Mouse (Mus musculus): ENCODE results near the gene Tanc2.
A peak's percentile ranks its signal among the peaks of the same experiment; 100 is the strongest.

The Tanc2 gene

GRCm38 (mm10) chr11:105648026-105648425 lies 58.2 kb downstream of the Tanc2 start:
- DNase-seq (ENCODE audit: low spot score): no peak

GRCm38 (mm10) chr11:105654616-105655015 lies 64.8 kb downstream of the Tanc2 start:
- DNase-seq (ENCODE audit: low spot score): no peak

- no peak for DNase-seq (ENCODE audit: low spot score)
Observed at GRCm38 (mm10) chr11:105655335-105655734, 65.5 kb downstream of the Tanc2 start.

GRCm38 (mm10) chr11:105667879-105668278 lies 78.1 kb downstream of the Tanc2 start:
- DNase-seq (ENCODE audit: low spot score): no peak

DNA sequence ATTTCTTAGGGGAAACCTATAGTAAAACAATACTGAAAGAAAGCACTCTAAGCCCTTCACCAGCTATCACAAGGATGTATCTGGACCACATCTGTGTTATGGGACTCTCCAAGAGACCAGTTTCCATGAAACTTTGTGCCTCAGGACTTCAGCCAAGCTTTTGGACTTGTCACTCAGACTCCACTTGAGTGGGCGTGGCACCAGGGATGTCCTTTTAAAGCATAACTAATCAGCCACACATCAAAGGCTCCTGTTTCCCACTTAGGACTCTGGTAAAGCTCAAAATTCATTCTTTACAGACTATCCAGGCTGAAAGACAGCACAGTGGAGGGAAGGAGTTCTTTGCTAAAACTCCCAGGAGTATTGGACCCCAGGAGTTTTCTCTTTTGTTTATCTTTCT lies 89.2 kb downstream of the Tanc2 start:
- DNase-seq (ENCODE audit: low spot score): no peak

DNA sequence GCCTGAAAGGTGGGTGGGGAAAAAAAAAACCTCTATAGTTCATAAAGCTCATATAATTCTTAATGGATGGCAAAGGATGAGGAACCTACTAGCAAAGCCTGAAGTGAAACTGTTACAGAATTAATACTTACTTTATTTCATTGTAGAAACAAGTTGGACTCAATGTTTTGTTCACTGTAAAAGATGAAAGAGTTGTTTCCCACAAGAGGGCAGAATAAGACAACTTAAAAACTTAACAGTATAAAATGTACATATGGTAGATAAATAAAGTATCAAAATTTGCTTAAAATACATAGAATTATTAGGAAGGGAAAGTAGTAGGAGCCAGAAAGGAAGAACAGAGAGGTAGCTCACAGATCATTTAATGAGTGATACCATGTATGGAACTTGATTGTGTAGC lies 95.0 kb downstream of the Tanc2 start:
- DNase-seq (ENCODE audit: low spot score): no peak

DNA sequence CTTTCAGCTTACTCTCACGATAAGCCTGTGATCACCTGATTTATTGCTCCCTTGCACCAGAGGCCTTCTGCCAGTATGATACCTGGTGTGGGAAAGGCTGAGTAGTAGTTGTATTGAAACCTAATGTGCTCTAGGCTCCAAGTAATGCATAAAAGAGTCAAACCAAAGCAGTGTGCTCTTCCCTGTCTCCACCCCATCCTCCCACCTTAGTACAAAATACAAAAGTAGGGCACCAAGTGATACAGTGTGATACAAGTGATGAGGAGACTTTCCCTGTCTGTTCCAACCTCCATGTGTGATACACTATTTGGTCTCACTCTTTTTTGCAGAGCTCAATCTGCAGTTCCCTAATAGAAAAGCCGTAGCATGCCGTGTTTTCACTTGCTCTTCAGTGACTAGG lies 110.7 kb downstream of the Tanc2 start:
- DNase-seq (ENCODE audit: low spot score): no peak

DNA sequence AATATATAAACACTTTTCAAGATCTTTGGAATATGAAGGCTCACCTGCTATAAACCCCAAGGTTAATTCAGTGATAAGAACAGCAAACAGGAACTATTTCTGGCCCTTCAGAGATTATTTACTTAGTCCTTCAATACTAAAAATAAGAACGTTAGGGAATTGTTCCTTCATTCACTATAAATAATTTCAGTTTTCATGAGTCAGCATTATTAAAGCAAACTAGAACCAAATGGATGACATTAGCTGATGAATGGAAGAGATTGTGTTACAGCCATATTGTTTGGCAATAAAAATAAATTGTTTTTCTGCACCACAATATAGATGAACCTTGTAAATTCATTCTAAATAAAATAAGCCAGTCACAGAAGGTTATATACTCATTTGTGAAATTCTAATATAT lies 129.9 kb downstream of the Tanc2 start:
- DNase-seq (ENCODE audit: low spot score): no peak

GRCm38 (mm10) chr11:105731541-105731940 lies 141.8 kb downstream of the Tanc2 start:
- no peak for DNase-seq (ENCODE audit: low spot score)

- no peak for DNase-seq (ENCODE audit: low spot score)
Observed at GRCm38 (mm10) chr11:105731989-105732531, 142.3 kb downstream of the Tanc2 start.

GRCm38 (mm10) chr11:105743171-105743570 lies 153.4 kb downstream of the Tanc2 start:
- no peak for DNase-seq (ENCODE audit: low spot score)

- peak; percentile 35 for DNase-seq (ENCODE audit: low spot score)
Observed at GRCm38 (mm10) chr11:105749297-105750071, 159.7 kb downstream of the Tanc2 start.

GRCm38 (mm10) chr11:105758561-105759203 lies 168.9 kb downstream of the Tanc2 start:
- no peak for DNase-seq (ENCODE audit: low spot score)

DNA sequence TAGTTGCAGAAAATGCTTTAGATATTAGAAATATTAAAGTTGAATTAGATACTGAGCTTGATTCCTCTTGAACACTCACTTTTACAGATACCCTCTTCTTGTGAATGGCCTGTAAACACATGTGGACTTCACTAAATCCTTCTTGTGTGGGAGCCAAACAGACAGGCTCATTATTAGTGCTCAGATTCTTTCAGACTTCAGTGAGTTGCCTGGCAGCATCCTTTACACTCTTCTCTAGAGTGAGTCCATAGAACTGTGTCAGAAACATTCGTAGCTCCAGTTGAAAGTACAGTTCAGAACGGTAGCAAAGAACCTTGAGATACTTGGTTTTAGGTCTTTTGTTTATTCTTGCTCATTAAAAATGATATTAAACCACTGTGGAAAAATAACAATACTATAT lies 169.6 kb downstream of the Tanc2 start:
- no peak for DNase-seq (ENCODE audit: low spot score)

DNA sequence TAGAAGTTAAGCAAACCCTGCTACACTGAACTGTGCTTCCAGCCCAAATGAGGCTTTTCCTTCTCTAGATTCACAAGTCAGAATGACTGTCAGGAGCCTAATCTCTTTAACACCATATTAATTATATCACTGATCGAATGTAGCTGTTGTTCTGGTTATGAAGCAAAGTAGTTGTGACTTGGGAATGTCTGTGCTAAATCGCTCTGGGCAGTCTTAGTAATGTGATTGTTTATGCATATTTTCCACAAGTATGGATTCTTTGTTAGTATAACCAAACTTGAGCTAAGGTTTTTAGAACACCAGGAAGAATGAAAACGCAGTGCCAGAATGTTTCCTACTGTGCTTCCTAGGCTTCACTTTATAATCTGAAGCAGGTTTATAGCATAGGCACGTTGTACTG lies 170.6 kb downstream of the Tanc2 start:
- DNase-seq (ENCODE audit: low spot score): no peak

DNA sequence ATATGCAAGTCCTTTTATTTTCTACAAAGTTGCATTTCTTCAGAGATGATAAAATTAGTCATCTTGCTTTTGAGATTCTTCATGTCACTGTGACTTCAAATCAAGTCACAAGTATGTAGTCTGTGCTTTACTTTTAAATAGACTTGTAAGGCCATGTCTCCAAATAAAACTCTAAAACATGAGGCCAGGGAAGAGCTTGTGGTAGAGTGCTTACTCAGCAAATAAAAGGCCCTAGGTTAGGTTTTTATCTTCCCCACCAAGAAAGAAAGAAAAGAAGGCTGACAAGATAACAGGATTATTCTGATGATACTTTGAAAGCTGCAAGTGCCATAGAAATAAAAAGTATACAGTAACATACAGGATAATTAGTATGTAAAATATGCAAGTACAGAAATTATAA lies 188.0 kb downstream of the Tanc2 start:
- DNase-seq (ENCODE audit: low spot score): no peak

GRCm38 (mm10) chr11:105792501-105792900 lies 202.7 kb downstream of the Tanc2 start:
- no peak for DNase-seq (ENCODE audit: low spot score)

GRCm38 (mm10) chr11:105803686-105804085 lies 213.9 kb downstream of the Tanc2 start:
- DNase-seq (ENCODE audit: low spot score): no peak

GRCm38 (mm10) chr11:105804776-105805175 lies 215.0 kb downstream of the Tanc2 start:
- DNase-seq (ENCODE audit: low spot score): no peak

DNA sequence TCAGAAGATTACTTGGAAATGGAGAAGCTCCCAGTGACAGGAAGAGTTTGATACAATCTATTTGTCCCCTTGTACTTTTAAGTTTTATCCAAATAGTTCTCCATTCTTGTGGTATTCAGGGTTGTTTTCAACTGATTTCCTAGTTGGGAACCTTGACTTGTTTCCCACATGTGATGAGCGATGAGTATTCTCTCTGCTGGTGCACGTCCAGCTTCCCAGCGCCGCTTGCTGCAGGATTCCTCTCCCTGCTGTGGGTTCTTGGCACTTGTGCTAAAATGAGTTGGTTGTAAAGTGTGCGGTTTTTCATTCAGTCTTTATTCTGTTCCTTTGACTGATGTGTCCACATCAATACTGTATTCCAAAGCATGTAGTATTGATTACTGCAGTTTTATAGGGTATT lies 217.3 kb downstream of the Tanc2 start:
- no peak for DNase-seq (ENCODE audit: low spot score)

- peak; percentile 54 for DNase-seq (ENCODE audit: low spot score)
Observed at GRCm38 (mm10) chr11:105823246-105823645, 233.5 kb downstream of the Tanc2 start.

DNA sequence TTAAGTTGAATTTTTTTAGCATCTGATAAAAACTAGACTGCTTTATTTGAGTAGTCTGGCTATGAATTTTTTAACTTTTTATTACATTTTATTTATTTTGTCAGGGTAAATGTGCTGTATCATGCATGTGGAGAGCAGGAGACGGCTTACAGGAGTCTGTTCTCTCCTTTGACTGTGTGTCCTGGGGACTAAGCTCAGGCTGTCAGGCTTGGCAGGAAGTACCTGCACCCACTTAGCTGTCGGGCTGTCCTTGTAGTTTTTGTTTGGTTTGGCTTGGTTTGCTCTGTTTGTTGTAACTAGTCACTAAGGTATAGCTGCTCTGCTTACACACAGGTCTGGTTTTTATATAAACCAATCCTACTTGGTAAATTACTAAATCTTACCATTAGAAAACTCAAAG lies 234.0 kb downstream of the Tanc2 start:
- no peak for DNase-seq (ENCODE audit: low spot score)

DNA sequence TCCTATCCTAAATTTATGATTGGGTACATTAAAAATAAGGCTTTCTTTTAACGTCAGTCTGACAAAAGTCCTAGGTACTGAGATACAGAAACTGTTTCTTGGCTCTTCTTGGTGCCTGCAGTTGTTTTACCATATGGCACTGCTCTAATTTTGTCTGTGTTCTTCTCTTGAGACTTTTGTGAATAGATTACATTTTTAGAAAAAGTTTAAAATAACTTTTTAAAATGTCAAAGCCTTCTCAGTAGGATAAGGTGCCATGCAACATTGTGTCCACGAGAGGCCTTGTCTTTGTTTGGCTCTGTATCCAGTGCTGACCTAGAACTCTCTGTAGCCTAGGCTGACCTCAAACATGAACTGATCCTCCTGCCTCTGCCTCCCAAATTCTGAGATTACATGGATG lies 238.4 kb downstream of the Tanc2 start:
- DNase-seq (ENCODE audit: low spot score): no peak

DNA sequence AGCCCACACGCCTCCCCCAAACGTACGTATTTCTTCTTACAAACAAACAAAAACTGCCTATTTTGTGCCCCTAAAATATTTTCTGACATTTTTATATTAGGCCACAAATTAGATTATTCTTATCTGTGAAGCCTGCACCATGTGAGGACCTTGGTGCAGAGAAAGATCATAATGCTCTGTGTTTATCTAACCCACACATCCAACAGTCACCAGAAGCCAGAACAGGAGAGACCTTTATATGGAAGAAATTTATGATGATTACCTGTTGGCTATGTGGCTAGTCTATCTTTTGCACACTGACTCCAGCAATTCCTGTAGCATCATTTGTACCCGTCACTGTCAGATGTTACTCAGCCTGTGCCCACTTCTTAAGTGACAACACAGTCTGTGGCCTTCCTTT lies 245.4 kb downstream of the Tanc2 start:
- DNase-seq (ENCODE audit: low spot score): no peak
